ENCODE assay signal across 8 mouse cellular contexts in the genomic region with DNA sequence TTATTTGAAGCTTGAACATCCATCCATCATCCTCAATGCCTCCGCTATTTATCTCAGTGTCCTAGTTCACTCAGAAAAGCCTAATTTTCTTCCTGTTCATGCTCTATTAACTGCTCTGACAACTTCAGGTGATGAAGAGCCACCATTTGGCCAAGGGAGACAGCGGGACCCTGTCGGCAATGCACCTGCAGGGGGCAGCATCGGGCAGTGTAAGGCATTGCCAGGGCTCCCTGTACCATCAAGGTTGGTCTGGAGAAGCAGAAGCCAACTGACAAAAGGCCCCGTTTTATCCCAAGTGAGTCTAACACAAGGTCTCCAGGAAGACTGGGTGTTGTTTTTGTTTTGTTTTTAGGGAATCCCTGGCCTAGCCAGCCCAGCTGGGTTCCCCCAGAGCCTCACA. TPM values are rescaled to one million over a fixed set of nuclear protein-coding genes. Genes with fewer than 3 reads are reported as not detected.
DNase-seq lines count a peak whose midpoint lies in the region; ATAC-seq and TF ChIP-seq lines count a peak whose summit lies in the region.

No protein-coding gene starts in this region.

- TF ChIP-seq CTCF in ES-Bruce4 (IDR thresholded peaks at IDR 0.05; ENCODE audit: low read depth, low read length): peak; percentile 97
- TF ChIP-seq CTCF in layer of hippocampus, adult 2 months (conservative IDR thresholded peaks at IDR 0.05): peak; percentile 99
- TF ChIP-seq CTCF in lung, embryonic 14.5 days (IDR thresholded peaks at IDR 0.05; ENCODE audit: low read depth): peak; percentile 99
- TF ChIP-seq CTCF in olfactory bulb, adult 2 months (IDR thresholded peaks at IDR 0.05; ENCODE audit: insufficient read depth, low read depth, low read length): peak; percentile 97
- peak; percentile 95 for TF ChIP-seq CTCF in thymus, adult 2 months (IDR thresholded peaks at IDR 0.05; ENCODE audit: borderline replicate concordance, control insufficient read depth, extremely low read depth, insufficient read depth, low read length, poor library complexity)

- H3K4me3 ChIP-seq in ES-Bruce4 (ENCODE audit: low read depth, low read length): no peak overlapping the region
- H3K4me3 ChIP-seq in forebrain, embryonic 16.5 days (replicated peaks; ENCODE audit: low read length): no peak overlapping the region
- no peak overlapping the region for H3K4me3 ChIP-seq in layer of hippocampus, adult 2 months
- H3K4me3 ChIP-seq in lung, embryonic 14.5 days (ENCODE audit: low read depth, low read length): no peak overlapping the region
- no peak overlapping the region for H3K4me3 ChIP-seq in olfactory bulb, adult 2 months (ENCODE audit: insufficient read depth, low read depth, low read length)
- H3K4me3 ChIP-seq in thymus, adult 2 months (ENCODE audit: control insufficient read depth, insufficient read depth, low read length): no peak overlapping the region

- TF ChIP-seq POLR2A in ES-Bruce4 (IDR thresholded peaks at IDR 0.05; ENCODE audit: insufficient read depth, low read length): no peak
- no peak for TF ChIP-seq POLR2A in olfactory bulb, adult 2 months (IDR thresholded peaks at IDR 0.05; ENCODE audit: insufficient read depth, low read depth, low read length)
- no peak for TF ChIP-seq POLR2A in thymus, adult 2 months (IDR thresholded peaks at IDR 0.05; ENCODE audit: control insufficient read depth, extremely low read depth, insufficient read depth, low read length, poor library complexity)

- H3K36me3 ChIP-seq in ES-Bruce4 (ENCODE audit: control insufficient read depth, insufficient read depth, low read length, poor library complexity, severe bottlenecking): no peaks in the 10 kb centered on the region
- H3K36me3 ChIP-seq in forebrain, embryonic 16.5 days (ENCODE audit: control insufficient read depth, insufficient read depth): no peaks in the 10 kb centered on the region
- no peaks in the 10 kb centered on the region for H3K36me3 ChIP-seq in lung, embryonic 14.5 days (ENCODE audit: insufficient read depth)
- H3K36me3 ChIP-seq in thymus, adult 2 months (ENCODE audit: control insufficient read depth, insufficient read depth, low read length): no peaks in the 10 kb centered on the region

- H3K27me3 ChIP-seq in ES-Bruce4 (ENCODE audit: control insufficient read depth, insufficient read depth, low read length, poor library complexity, severe bottlenecking): no peaks in the 10 kb centered on the region
- no peaks in the 10 kb centered on the region for H3K27me3 ChIP-seq in forebrain, embryonic 16.5 days (replicated peaks; ENCODE audit: control insufficient read depth, insufficient read depth, low read length)
- no peaks in the 10 kb centered on the region for H3K27me3 ChIP-seq in lung, embryonic 14.5 days (ENCODE audit: insufficient read depth, low read length)
- no peaks in the 10 kb centered on the region for H3K27me3 ChIP-seq in thymus, adult 2 months (ENCODE audit: control insufficient read depth, insufficient read depth, low read length)

- WGBS in forebrain, embryonic 16.5 days: 6% methylated on average over 5 of the region's 5 CpGs
- 5% methylated on average over 5 of the region's 5 CpGs for WGBS in lung, embryonic 14.5 days
- WGBS in olfactory bulb, adult 2 months: 5% methylated on average over 5 of the region's 5 CpGs
- WGBS in thymus, adult 2 months: 7% methylated on average over 5 of the region's 5 CpGs

- H3K4me2 ChIP-seq in forebrain, embryonic 16.5 days (ENCODE audit: low read length): no peak overlapping the region
- H3K4me2 ChIP-seq in lung, embryonic 14.5 days: no peak overlapping the region

- H3K9me3 ChIP-seq in ES-Bruce4 (replicated peaks; ENCODE audit: control insufficient read depth, insufficient read depth, low read length, poor library complexity, severe bottlenecking): no peaks in the 10 kb centered on the region
- no peaks in the 10 kb centered on the region for H3K9me3 ChIP-seq in forebrain, embryonic 16.5 days (ENCODE audit: control insufficient read depth, low read length)
- no peaks in the 10 kb centered on the region for H3K9me3 ChIP-seq in lung, embryonic 14.5 days (ENCODE audit: low read depth, low read length)

- peak; percentile 86 for DNase-seq in cerebellum, adult 11-12 months
- peak; percentile 97 for DNase-seq in heart, postnatal 4 days
- DNase-seq in layer of hippocampus, adult 2 months (ENCODE audit: low spot score in 2 of 2): peak; percentile 90 to 97
- DNase-seq in lung, embryonic 14.5 days: peak; percentile 97
- peak; percentile 95 for DNase-seq in thymus, adult 2 months

- no peak overlapping the region for H3K9ac ChIP-seq in ES-Bruce4 (ENCODE audit: low read depth, poor library complexity, severe bottlenecking)
- no peak overlapping the region for H3K9ac ChIP-seq in forebrain, embryonic 16.5 days (replicated peaks; ENCODE audit: low read depth, low read length)
- no peak overlapping the region for H3K9ac ChIP-seq in lung, embryonic 14.5 days

- ATAC-seq in forebrain, embryonic 16.5 days: peak; percentile 82
- peak; percentile 58 for ATAC-seq in lung, embryonic 14.5 days (ENCODE audit: insufficient read depth)

- peaks cover 6% of the 10 kb centered on the region for H3K4me1 ChIP-seq in ES-Bruce4 (ENCODE audit: control insufficient read depth, insufficient read depth, low read length)
- H3K4me1 ChIP-seq in forebrain, embryonic 16.5 days (replicated peaks; ENCODE audit: control insufficient read depth, insufficient read depth, low read length): peaks cover 22% of the 10 kb centered on the region
- peaks cover 41% of the 10 kb centered on the region for H3K4me1 ChIP-seq in lung, embryonic 14.5 days (ENCODE audit: insufficient read depth)
- peaks cover 30% of the 10 kb centered on the region for H3K4me1 ChIP-seq in olfactory bulb, adult 2 months (ENCODE audit: control insufficient read depth, insufficient read depth, low read length)
- H3K4me1 ChIP-seq in thymus, adult 2 months (replicated peaks; ENCODE audit: control insufficient read depth, insufficient read depth, low read length): peaks cover 28% of the 10 kb centered on the region

- H3K27ac ChIP-seq in ES-Bruce4 (ENCODE audit: insufficient read depth, low read length): no peak overlapping the region
- no peak overlapping the region for H3K27ac ChIP-seq in forebrain, embryonic 16.5 days (ENCODE audit: low read length)
- H3K27ac ChIP-seq in layer of hippocampus, adult 2 months: no peak overlapping the region
- H3K27ac ChIP-seq in lung, embryonic 14.5 days (ENCODE audit: low read depth): no peak overlapping the region
- no peak overlapping the region for H3K27ac ChIP-seq in olfactory bulb, adult 2 months (ENCODE audit: insufficient read depth, low read depth, low read length)
- no peak overlapping the region for H3K27ac ChIP-seq in thymus, adult 2 months (ENCODE audit: control insufficient read depth, insufficient read depth, low read length)

- TF ChIP-seq EP300 in ES-Bruce4 (IDR thresholded peaks at IDR 0.05; ENCODE audit: insufficient read depth, low read depth, low read length): 0 out of 2 replicates have a peak, but pooled peaks have one; percentile 54

RNA-seq across cellular contexts. Expression of gene Ier5, which starts 50.5 kb away (rescaled TPM):
- 5.9 and 7.7 TPM in 2 replicates for polyA plus RNA-seq in ES-Bruce4 (2011; ENCODE audit: insufficient read depth, insufficient read length, low read depth, missing spikeins)
- polyA plus RNA-seq in forebrain, embryonic 16.5 days (2015; fragmentation: Nextera tagmentation; extraction: Ambion mirVana): 9.3 and 12.6 TPM in 2 replicates
- total RNA-seq in heart, postnatal 4 days (2021): 10 to 100 TPM; 26.1 to 26.6 TPM
- total RNA-seq in layer of hippocampus, adult 2 months (2021): 10 to 100 TPM; 26.5 to 28.1 TPM
- polyA plus RNA-seq in lung, embryonic 14.5 days (2014; fragmentation: Nextera tagmentation; extraction: Ambion mirVana): 14.6 and 15.1 TPM in 2 replicates
- not detected in 2 replicates for polyA plus RNA-seq in olfactory bulb, adult 2 months (2012; ENCODE audit: insufficient read depth, insufficient read length, low replicate concordance, missing spikeins)
- 37.2 and 44.0 TPM in 2 replicates for polyA plus RNA-seq in thymus, adult 2 months (2012; rRNA removed)
